Mouse (Mus musculus): ENCODE measurements at regions not wholly inside any gene's neighbourhood (a gene's known extent, or its start where the extent isn't known, plus 50 kb on each side); places are given as distances from the start of the nearest gene placed in this dataset.

DNA sequence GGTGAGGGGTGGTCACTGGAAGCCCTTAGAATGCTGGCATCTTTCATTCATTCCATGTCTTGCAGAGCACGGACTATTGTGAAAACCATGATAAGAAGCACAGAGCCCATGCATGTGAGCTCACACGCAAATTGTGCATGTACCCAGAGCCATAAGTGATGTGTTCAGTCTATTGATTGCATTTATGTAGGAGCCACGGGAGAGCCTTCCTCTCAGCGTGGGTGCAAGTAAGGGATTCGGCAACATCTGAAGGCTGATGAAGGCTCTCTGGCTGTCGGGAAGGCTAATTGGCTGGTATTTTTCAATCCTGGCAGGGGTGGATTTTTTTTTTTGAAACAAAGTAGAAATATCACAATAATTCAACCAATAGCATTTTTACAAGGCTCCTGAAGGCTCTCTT, 150.5 kb downstream of the Sox11 start:
- Histone ChIP-seq H3K4me3 (ENCODE audit: low read length) (no peak overlapping the region), H3K27ac (ENCODE audit: low read length) (no peak overlapping the region), H3K9ac (ENCODE audit: low read depth, low read length) (no peak overlapping the region), H3K36me3 (ENCODE audit: control insufficient read depth, insufficient read depth, low read length) (no peaks in the 10 kb centered on the region), H3K4me1 (ENCODE audit: control insufficient read depth, insufficient read depth, low read length) (no peaks in the 10 kb centered on the region), H3K4me2 (ENCODE audit: low read depth, low read length) (no peak overlapping the region), H3K9me3 (ENCODE audit: control insufficient read depth, low read length) (no peaks in the 10 kb centered on the region), H3K27me3 (replicated peaks; ENCODE audit: control insufficient read depth, insufficient read depth, low read length) (no peaks in the 10 kb centered on the region)
- no peak for ATAC-seq
- WGBS: 89% methylated on average over 6 of the region's 6 CpGs

DNA sequence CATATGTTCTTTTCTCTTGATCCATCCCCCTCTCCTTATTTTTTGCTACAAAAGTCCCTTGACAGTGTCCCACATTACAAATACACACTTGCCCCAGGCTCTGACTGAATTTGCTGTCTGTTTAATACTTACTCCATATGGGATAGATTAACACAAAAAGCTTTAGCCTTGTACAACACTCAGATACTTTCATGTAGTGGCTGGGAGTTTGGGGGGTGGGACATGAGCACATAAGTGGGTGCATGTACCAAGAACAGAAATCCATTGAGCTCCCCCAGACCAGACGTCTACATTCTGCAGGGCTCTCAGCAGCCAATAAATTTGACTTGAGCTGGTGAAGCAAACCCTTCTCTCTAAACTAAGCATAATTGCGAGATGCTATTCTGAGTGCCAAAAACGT, 154.9 kb downstream of the Sox11 start:
- Histone ChIP-seq H3K9me3 (ENCODE audit: control insufficient read depth, low read length) (no peaks in the 10 kb centered on the region), H3K4me3 (ENCODE audit: low read length) (no peak overlapping the region), H3K27ac (ENCODE audit: low read length) (no peak overlapping the region), H3K9ac (ENCODE audit: low read depth, low read length) (no peak overlapping the region), H3K27me3 (replicated peaks; ENCODE audit: control insufficient read depth, insufficient read depth, low read length) (no peaks in the 10 kb centered on the region), H3K36me3 (ENCODE audit: control insufficient read depth, insufficient read depth, low read length) (no peaks in the 10 kb centered on the region), H3K4me1 (ENCODE audit: control insufficient read depth, insufficient read depth, low read length) (peaks cover 8% of the 10 kb centered on the region), H3K4me2 (ENCODE audit: low read depth, low read length) (no peak overlapping the region)
- 51% methylated on average over 3 of the region's 3 CpGs for WGBS
- no peak for ATAC-seq

DNA sequence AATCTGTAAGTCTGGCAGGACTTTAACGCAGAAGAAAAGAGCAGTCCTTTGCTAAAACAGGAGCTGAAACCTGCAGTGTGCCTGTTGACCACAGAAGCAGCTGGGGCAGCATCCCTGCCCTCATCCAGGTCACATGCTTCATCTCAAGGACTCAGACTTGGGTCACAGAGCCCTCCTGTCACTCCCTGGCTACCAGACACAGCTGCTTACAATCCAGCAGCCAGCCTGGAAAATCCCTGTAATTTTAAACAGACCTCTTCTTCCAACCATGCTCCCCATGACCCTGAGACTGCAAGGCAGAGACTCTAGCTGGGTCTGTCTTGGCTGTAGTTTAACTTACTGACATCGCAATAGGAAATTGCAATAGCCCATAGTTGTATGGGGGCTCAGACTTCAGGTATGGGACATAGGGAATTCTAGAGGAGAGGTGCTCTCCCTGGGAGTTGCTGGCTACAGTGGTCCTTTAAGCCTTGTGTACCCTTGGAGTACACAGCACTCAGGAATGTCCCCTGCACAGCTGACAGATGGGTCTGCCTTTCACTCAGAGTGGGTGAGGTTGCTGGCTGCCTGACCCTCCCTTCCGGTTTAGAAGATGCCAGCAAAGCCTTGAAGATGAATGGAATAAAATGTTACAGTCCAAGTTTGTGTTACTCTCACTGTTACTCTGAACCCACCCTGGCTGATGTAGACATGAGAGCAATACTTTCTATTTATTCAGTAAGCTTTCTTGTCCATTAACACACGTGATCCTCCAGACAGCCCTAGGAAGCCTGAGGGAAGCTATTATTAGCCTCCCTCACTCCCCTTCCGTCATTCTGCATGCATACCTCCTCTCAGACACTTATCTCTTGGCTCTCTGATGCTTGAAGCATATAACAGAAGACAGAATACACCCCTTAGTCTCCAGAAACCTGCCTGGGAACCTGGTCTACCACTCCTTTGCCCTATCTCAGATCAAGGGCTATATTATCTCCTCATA, 159.7 kb downstream of the Sox11 start:
- no peak for ATAC-seq

DNA sequence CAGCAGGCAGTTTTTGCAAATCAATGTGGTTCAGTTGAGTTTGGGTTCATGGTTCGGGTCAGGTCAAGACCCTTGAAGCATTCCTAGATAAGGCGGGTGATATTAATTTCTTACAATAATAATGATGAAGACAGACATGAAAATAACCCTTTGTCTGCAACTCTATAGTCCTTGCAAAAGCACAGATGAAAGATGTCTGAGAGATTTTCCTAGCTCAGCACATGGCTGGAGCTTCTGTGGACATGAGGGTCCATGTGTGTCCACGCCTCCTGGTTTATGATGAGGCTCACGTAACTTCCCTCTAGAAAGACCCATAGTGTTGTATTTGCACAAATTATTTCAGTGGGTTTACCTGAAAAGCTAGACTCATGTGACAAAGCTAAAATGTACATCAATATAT, 168.8 kb downstream of the Sox11 start:
- Histone ChIP-seq H3K27ac (ENCODE audit: low read length) (no peak overlapping the region), H3K4me3 (ENCODE audit: low read length) (no peak overlapping the region), H3K36me3 (ENCODE audit: control insufficient read depth, insufficient read depth, low read length) (no peaks in the 10 kb centered on the region), H3K4me1 (ENCODE audit: control insufficient read depth, insufficient read depth, low read length) (no peaks in the 10 kb centered on the region), H3K27me3 (replicated peaks; ENCODE audit: control insufficient read depth, insufficient read depth, low read length) (no peaks in the 10 kb centered on the region), H3K4me2 (ENCODE audit: low read depth, low read length) (no peak overlapping the region), H3K9me3 (ENCODE audit: control insufficient read depth, low read length) (no peaks in the 10 kb centered on the region), H3K9ac (ENCODE audit: low read depth, low read length) (no peak overlapping the region)
- ATAC-seq: no peak
- 91% methylated on average over 4 of the region's 4 CpGs for WGBS

More for the DNA sequence above, 159.7 kb downstream of the Sox11 start:
- peaks cover 12% of the 10 kb centered on the region for H3K4me1 ChIP-seq (ENCODE audit: control insufficient read depth, insufficient read depth, low read length)
- H3K27ac ChIP-seq (ENCODE audit: low read length): no peak overlapping the region
- H3K4me3 ChIP-seq (ENCODE audit: low read length): no peak overlapping the region
- H3K27me3 ChIP-seq (replicated peaks; ENCODE audit: control insufficient read depth, insufficient read depth, low read length): no peaks in the 10 kb centered on the region
- H3K9ac ChIP-seq (ENCODE audit: low read depth, low read length): no peak overlapping the region
- H3K9me3 ChIP-seq (ENCODE audit: control insufficient read depth, low read length): no peaks in the 10 kb centered on the region
- H3K36me3 ChIP-seq (ENCODE audit: control insufficient read depth, insufficient read depth, low read length): no peaks in the 10 kb centered on the region
- no peak overlapping the region for H3K4me2 ChIP-seq (ENCODE audit: low read depth, low read length)
- WGBS: 32% methylated on average over 5 of the region's 5 CpGs

DNA sequence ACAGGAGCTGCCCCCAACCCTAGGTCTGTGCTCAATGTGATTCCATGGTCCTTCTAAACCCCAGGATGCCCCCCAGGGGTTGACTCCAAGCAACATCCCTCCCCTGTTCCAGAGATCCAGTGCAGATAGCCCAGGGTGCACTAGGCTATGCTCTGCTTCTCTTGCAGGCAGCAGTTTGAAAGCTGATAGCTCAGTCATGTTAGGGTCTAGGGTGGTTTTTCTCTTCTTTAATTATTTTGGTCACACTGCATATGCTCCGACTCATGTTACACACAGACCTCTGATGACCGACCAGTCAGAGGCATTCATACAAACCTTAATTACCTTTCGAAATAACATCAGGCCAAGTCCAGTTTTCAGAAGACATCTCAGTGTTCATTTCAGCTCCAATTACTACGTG, 169.2 kb downstream of the Sox11 start:
- no peak overlapping the region for H3K27ac ChIP-seq (ENCODE audit: low read length)
- no peaks in the 10 kb centered on the region for H3K36me3 ChIP-seq (ENCODE audit: control insufficient read depth, insufficient read depth, low read length)
- H3K9me3 ChIP-seq (ENCODE audit: control insufficient read depth, low read length): no peaks in the 10 kb centered on the region
- WGBS: 83% methylated on average over 4 of the region's 4 CpGs
- H3K27me3 ChIP-seq (replicated peaks; ENCODE audit: control insufficient read depth, insufficient read depth, low read length): no peaks in the 10 kb centered on the region
- H3K4me3 ChIP-seq (ENCODE audit: low read length): no peak overlapping the region
- H3K9ac ChIP-seq (ENCODE audit: low read depth, low read length): no peak overlapping the region
- H3K4me1 ChIP-seq (ENCODE audit: control insufficient read depth, insufficient read depth, low read length): no peaks in the 10 kb centered on the region
- ATAC-seq: no peak
- H3K4me2 ChIP-seq (ENCODE audit: low read depth, low read length): no peak overlapping the region

DNA sequence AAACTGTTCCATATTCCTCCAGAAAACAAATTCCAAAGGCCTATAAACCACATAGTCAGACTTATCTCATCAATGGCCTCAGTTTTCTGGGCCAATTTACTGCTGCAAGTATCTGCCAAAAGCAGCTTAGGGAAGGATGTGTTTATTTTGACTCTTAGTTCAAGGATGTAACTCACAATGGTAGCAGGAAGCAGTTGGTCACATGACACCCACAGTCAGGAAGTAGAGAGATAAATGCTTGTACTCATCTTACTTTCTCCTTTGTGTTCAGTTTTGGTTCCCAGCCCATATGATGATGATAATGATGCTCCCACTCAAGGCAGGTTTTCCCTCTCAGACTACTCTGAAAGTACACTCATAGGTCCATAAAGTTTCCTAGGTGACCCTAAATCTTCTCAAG, 170.8 kb downstream of the Sox11 start:
- H3K27me3 ChIP-seq (replicated peaks; ENCODE audit: control insufficient read depth, insufficient read depth, low read length): no peaks in the 10 kb centered on the region
- H3K27ac ChIP-seq (ENCODE audit: low read length): no peak overlapping the region
- H3K4me2 ChIP-seq (ENCODE audit: low read depth, low read length): no peak overlapping the region
- H3K9me3 ChIP-seq (ENCODE audit: control insufficient read depth, low read length): no peaks in the 10 kb centered on the region
- H3K9ac ChIP-seq (ENCODE audit: low read depth, low read length): no peak overlapping the region
- H3K36me3 ChIP-seq (ENCODE audit: control insufficient read depth, insufficient read depth, low read length): no peaks in the 10 kb centered on the region
- no peak for ATAC-seq
- H3K4me1 ChIP-seq (ENCODE audit: control insufficient read depth, insufficient read depth, low read length): no peaks in the 10 kb centered on the region
- H3K4me3 ChIP-seq (ENCODE audit: low read length): no peak overlapping the region

DNA sequence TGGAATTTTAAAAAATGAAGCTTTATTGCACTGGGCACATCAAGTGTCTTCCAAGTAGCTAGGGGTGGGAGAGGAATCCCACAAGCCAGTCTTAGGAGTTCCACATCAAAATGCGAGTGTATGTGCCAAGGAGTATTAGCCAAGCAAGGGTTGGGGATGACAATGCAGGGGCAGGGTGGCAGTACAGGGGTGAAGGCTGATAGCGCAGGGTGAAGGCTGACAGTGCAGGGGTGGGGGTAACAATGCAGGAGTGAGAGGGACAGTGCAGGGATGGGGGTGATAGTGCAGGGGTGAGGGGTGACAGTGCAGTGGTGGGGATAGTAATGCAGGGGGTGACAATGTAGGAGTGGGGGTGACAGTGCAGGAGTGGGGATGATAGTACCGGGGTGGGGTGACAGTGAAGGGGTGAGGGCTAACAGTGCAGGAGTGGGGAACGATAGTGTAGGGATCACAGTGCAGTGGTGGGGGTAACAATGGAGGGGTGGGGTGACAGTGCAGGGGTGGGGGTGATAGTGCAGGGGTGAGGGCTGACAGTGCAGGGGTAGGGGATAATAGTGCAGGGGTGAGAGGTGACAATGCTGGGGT, 177.4 kb downstream of the Sox11 start:
- 91% methylated on average over 4 of the region's 4 CpGs for WGBS
- H3K36me3 ChIP-seq (ENCODE audit: control insufficient read depth, insufficient read depth, low read length): no peaks in the 10 kb centered on the region
- H3K4me2 ChIP-seq (ENCODE audit: low read depth, low read length): no peak overlapping the region
- H3K4me3 ChIP-seq (ENCODE audit: low read length): no peak overlapping the region
- no peak for ATAC-seq
- no peaks in the 10 kb centered on the region for H3K9me3 ChIP-seq (ENCODE audit: control insufficient read depth, low read length)
- no peak overlapping the region for H3K9ac ChIP-seq (ENCODE audit: low read depth, low read length)
- H3K4me1 ChIP-seq (ENCODE audit: control insufficient read depth, insufficient read depth, low read length): no peaks in the 10 kb centered on the region
- no peaks in the 10 kb centered on the region for H3K27me3 ChIP-seq (replicated peaks; ENCODE audit: control insufficient read depth, insufficient read depth, low read length)
- no peak overlapping the region for H3K27ac ChIP-seq (ENCODE audit: low read length)

DNA sequence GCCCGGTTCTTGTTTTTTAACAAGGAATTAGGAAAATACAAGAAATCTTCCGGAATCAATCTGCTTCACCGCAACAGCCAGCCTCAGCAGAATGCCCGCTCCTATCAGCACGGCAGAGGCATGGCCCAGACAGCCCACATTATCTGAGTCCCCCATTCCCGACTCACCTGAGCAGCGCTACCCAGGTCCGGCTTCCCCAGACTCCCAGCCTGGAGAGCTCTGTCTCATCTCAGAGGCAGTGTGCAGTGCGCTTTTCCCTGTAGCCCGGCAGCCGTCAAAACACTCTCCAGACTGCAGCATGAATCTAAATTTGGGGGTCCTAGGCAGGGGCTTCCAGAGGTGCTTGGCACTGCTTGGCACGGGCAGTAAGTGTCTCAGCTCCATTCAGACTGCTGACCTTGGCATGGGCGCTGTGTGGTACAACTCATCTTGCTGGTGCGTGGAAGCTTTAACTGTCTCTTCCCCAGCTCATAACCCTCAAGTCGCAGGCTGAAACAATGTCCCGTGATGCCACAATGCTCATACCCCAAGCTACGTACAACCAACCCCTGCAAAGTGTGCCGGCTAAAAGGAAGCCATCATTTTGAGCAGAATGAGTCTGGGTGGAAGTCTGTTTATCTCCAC, 182.2 kb downstream of the Sox11 start:
- H3K9me3 ChIP-seq (ENCODE audit: control insufficient read depth, low read length): no peaks in the 10 kb centered on the region
- no peaks in the 10 kb centered on the region for H3K27me3 ChIP-seq (replicated peaks; ENCODE audit: control insufficient read depth, insufficient read depth, low read length)
- no peak for ATAC-seq
- H3K4me1 ChIP-seq (ENCODE audit: control insufficient read depth, insufficient read depth, low read length): no peaks in the 10 kb centered on the region
- no peak overlapping the region for H3K4me3 ChIP-seq (ENCODE audit: low read length)
- 68% methylated on average over 18 of the region's 18 CpGs for WGBS
- H3K36me3 ChIP-seq (ENCODE audit: control insufficient read depth, insufficient read depth, low read length): no peaks in the 10 kb centered on the region
- H3K9ac ChIP-seq (ENCODE audit: low read depth, low read length): no peak overlapping the region
- no peak overlapping the region for H3K27ac ChIP-seq (ENCODE audit: low read length)
- no peak overlapping the region for H3K4me2 ChIP-seq (ENCODE audit: low read depth, low read length)

DNA sequence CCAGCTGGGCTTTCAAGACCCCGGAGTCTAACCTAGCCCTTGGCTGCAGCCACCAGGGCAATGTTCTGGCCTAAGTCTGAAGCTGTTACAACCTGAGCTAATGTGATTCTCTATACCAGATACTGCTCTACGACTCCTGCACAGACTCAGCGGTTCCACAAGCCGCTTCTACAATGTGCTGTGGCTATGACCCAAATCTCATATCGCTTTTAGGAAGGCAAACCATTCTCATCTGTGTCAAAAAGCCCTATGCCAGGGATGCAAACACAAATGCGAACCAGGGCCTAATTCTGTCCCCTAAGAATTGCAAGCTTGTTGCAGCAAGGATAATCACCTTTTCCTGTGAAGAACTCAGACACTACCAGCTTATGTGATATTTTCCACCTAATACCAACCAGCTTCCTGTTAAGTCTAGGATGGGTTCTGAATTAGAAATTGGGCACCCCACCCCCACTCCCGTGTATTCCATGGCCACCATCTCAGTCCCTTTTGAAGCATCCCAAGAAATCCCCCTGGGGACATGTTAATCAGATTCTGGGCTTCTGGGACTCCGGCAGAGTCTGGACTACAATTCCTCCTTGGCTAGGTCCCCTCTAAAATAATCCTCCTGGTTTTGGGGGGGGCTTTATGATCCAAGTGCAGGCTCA, 182.8 kb downstream of the Sox11 start:
- WGBS: 84% methylated on average over 8 of the region's 8 CpGs

More for the DNA sequence above, 182.8 kb downstream of the Sox11 start:
- Histone ChIP-seq H3K4me1 (ENCODE audit: control insufficient read depth, insufficient read depth, low read length) (no peaks in the 10 kb centered on the region), H3K4me2 (ENCODE audit: low read depth, low read length) (no peak overlapping the region), H3K9ac (ENCODE audit: low read depth, low read length) (no peak overlapping the region), H3K27ac (ENCODE audit: low read length) (no peak overlapping the region), H3K27me3 (replicated peaks; ENCODE audit: control insufficient read depth, insufficient read depth, low read length) (no peaks in the 10 kb centered on the region), H3K36me3 (ENCODE audit: control insufficient read depth, insufficient read depth, low read length) (no peaks in the 10 kb centered on the region), H3K4me3 (ENCODE audit: low read length) (no peak overlapping the region), H3K9me3 (ENCODE audit: control insufficient read depth, low read length) (no peaks in the 10 kb centered on the region)
- ATAC-seq: no peak
